Mouse (Mus musculus) retina, postnatal 7 days (tissue): ENCODE measurements at regions not wholly inside any gene's neighbourhood (a gene's known extent, or its start where the extent isn't known, plus 50 kb on each side); places are given as distances from the start of the nearest gene placed in this dataset.
"Not testable (repeated sequence)": the region's sequence is repeated elsewhere in the genome, so short reads cannot be mapped to it uniquely, and the experiment has no call there.

Experiments
- DNase-seq: peaks from one replicate; pipeline ENCODE4 v3.0.0-alpha.2; 2012; ENCODE audit warnings: low read depth, low spot score

- DNase-seq: no peak
Observed at GRCm38 (mm10) chr12:65325347-65325746, 100.0 kb downstream of the Wdr20rt start.

- no peak for DNase-seq
Observed at GRCm38 (mm10) chr12:65328532-65328931, 103.2 kb downstream of the Wdr20rt start.

- no peak for DNase-seq
Observed at GRCm38 (mm10) chr12:65329678-65330077, 104.4 kb downstream of the Wdr20rt start.

GRCm38 (mm10) chr12:65340009-65340408 lies 114.7 kb downstream of the Wdr20rt start:
- no peak for DNase-seq

GRCm38 (mm10) chr12:65347251-65347650 lies 121.9 kb downstream of the Wdr20rt start:
- DNase-seq: no peak

GRCm38 (mm10) chr12:65349535-65349934 lies 124.2 kb downstream of the Wdr20rt start:
- DNase-seq: no peak

- no peak for DNase-seq
Observed at GRCm38 (mm10) chr12:65364179-65364578, 138.9 kb downstream of the Wdr20rt start.

GRCm38 (mm10) chr12:65367334-65367733 lies 142.0 kb downstream of the Wdr20rt start:
- DNase-seq: no peak

- no peak for DNase-seq
Observed at GRCm38 (mm10) chr12:65367866-65368419, 142.6 kb downstream of the Wdr20rt start.

- DNase-seq: no peak
Observed at GRCm38 (mm10) chr12:65371650-65372049, 146.3 kb downstream of the Wdr20rt start.

GRCm38 (mm10) chr12:65379321-65379720 lies 154.0 kb downstream of the Wdr20rt start:
- no peak for DNase-seq

- no peak for DNase-seq
Observed at GRCm38 (mm10) chr12:65382118-65382791, 156.9 kb downstream of the Wdr20rt start.

- DNase-seq: not testable (repeated sequence)
Observed at GRCm38 (mm10) chr12:65382796-65383195, 157.5 kb downstream of the Wdr20rt start.

- DNase-seq: no peak
Observed at GRCm38 (mm10) chr12:65386005-65386645, 160.8 kb downstream of the Wdr20rt start.

GRCm38 (mm10) chr12:65387042-65387441 lies 161.7 kb downstream of the Wdr20rt start:
- DNase-seq: no peak

- no peak for DNase-seq
Observed at GRCm38 (mm10) chr12:65389512-65389911, 164.2 kb downstream of the Wdr20rt start.

GRCm38 (mm10) chr12:65390330-65390729 lies 165.0 kb downstream of the Wdr20rt start:
- DNase-seq: no peak

- peak; percentile 13 for DNase-seq
Observed at GRCm38 (mm10) chr12:65401728-65402419, 176.6 kb downstream of the Wdr20rt start.

- DNase-seq: no peak
Observed at GRCm38 (mm10) chr12:65403124-65403523, 177.8 kb downstream of the Wdr20rt start.

- DNase-seq: no peak
Observed at GRCm38 (mm10) chr12:65413034-65413700, 187.8 kb downstream of the Wdr20rt start.

- DNase-seq: no peak
Observed at GRCm38 (mm10) chr12:65414393-65414792, 189.1 kb downstream of the Wdr20rt start.

GRCm38 (mm10) chr12:65416909-65417308 lies 191.6 kb downstream of the Wdr20rt start:
- no peak for DNase-seq
